Mouse (Mus musculus) neural tube, embryonic 12.5 days (tissue): ENCODE measurements around the gene Ctla4. TPM values are rescaled to one million over a fixed set of nuclear protein-coding genes. Genes with fewer than 3 reads are reported as not detected.

Experiments used
- ATAC-seq: fragments of 200-750 bp; cut with Nextera tagmentation; 2 replicates; pipeline ENCODE4 v1.8.0; 2017; ENCODE audit warnings: low read depth, mild to moderate bottlenecking, moderate TSS enrichment, moderate library complexity; ENCODE audit not compliant: low FRiP score
- H3K27ac ChIP-seq: fragments of 300-500 bp; sonication (generic); 2 replicates; pipeline ENCODE4 v1.5.1; 2016
- H3K27me3 ChIP-seq: fragments of 300-500 bp; sonication (generic); replicated peaks from 2 replicates; pipeline ENCODE4 v1.6.1; 2016; ENCODE audit warnings: mild to moderate bottlenecking
- H3K36me3 ChIP-seq: fragments of 300-500 bp; sonication (generic); 2 replicates; pipeline ENCODE4 v1.6.1; 2016; ENCODE audit warnings: mild to moderate bottlenecking
- H3K4me1 ChIP-seq: fragments of 300-500 bp; sonication (generic); 2 replicates; pipeline ENCODE4 v1.6.1; 2016
- H3K4me2 ChIP-seq: fragments of 300-500 bp; sonication (generic); replicated peaks from 2 replicates; pipeline ENCODE4 v1.6.1; 2016; ENCODE audit warnings: mild to moderate bottlenecking
- H3K4me3 ChIP-seq: fragments of 300-500 bp; sonication (generic); 2 replicates; pipeline ENCODE4 v1.5.1; 2016
- H3K9ac ChIP-seq: fragments of 300-500 bp; sonication (generic); 2 replicates; pipeline ENCODE4 v1.6.1; 2016; ENCODE audit warnings: mild to moderate bottlenecking
- H3K9me3 ChIP-seq: fragments of 300-500 bp; sonication (generic); 2 replicates; pipeline ENCODE4 v1.6.1; 2016; ENCODE audit warnings: mild to moderate bottlenecking
- WGBS: fragments of 180-500 bp; shearing (Covaris S2); methylation state at CpG from one replicate; pipeline ENCODE4 v1.1.7; 2016; 5-methylcytosine and 5-hydroxymethylcytosine counted together
- polyA plus RNA-seq: library from polyadenylated mRNA; unstranded; fragments of >200 nt; fragmentation: Nextera tagmentation; extraction: Ambion mirVana; gene quantifications from 2 replicates; pipeline ENCODE4 v1.2.1, GENCODE M21; 2016

The Ctla4 gene
- polyA plus RNA-seq, 1 experiment from 2014 or later, result not detected

DNA sequence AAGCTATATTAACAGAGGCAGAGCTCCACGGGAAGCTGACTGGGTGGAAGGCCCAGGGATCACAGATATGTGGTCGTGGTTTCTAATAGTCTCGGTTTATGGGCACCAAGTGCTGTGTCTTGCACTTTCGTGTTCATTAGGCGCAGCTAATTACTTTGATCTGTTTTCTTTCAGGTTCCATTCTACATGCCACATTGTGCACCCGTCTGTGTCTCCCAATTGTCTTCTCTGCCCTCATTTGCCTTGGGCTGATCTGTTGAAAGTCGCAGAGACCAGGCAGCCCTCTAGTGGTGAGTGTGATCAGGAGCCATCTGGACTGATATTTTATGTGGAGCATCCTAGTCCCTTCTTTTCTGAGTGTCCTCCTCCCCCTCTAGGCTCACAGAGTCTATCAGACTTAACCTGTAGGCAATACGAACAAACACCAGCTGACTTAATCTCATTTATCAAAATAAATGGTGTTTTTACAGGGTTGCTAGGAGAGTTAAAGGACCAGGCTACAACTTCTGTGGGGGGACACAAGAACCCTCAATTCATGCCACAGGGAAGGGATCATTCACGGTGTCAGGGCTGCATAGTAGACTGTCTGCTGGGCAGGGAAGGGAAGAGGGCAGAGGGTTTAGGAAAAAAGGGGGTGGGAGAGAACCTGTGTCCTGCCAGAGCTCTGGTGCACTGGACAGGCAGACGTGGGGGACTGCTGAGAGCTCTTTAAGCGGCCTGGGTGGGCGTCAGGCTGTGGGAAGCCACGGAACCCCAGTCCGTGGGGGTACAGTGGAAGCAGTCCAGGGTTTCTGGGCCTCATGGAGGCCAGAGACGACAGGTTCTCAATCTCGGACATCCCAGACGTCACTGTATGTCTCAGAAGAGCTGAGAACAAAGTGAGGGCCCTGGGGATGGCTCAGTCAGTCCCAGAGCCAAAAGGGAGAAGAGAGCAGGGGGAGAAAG is 18.2 kb upstream of the Ctla4 start:
- no peak overlapping the region for H3K4me2 ChIP-seq
- H3K9me3 ChIP-seq, result no peaks in the 10 kb centered on the region
- H3K27me3 ChIP-seq, result no peaks in the 10 kb centered on the region
- no peak overlapping the region for H3K9ac ChIP-seq
- WGBS, result 57% methylated on average over 17 of the region's 17 CpGs
- no peak overlapping the region for H3K27ac ChIP-seq
- H3K36me3 ChIP-seq, result no peaks in the 10 kb centered on the region
- no peak overlapping the region for H3K4me3 ChIP-seq
- ATAC-seq, result peak; percentile 78
- H3K4me1 ChIP-seq, result 0 out of 2 replicates have a peak, but pooled peaks cover 2% of the 10 kb centered on the region

DNA sequence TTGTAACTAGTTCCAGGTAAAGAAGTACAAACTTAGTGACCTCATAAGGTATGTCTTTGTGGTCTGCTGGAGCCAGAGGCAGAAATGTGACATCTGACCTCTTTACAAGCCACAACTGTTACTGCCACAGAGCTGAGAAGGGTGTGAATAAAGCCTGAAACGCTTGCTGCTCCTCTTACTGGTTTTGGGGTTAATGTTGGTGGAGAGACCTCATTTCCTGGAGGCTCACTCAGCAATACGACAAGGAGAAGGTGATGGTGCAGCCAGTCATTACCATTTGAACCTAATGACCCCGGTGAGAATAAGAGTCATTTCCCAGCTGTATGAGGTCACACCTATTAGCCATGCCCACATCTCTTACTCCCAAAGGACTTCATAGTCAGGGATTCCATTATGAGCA is 11.5 kb upstream of the Ctla4 start:
- no peak for ATAC-seq
- no peaks in the 10 kb centered on the region for H3K9me3 ChIP-seq

DNA sequence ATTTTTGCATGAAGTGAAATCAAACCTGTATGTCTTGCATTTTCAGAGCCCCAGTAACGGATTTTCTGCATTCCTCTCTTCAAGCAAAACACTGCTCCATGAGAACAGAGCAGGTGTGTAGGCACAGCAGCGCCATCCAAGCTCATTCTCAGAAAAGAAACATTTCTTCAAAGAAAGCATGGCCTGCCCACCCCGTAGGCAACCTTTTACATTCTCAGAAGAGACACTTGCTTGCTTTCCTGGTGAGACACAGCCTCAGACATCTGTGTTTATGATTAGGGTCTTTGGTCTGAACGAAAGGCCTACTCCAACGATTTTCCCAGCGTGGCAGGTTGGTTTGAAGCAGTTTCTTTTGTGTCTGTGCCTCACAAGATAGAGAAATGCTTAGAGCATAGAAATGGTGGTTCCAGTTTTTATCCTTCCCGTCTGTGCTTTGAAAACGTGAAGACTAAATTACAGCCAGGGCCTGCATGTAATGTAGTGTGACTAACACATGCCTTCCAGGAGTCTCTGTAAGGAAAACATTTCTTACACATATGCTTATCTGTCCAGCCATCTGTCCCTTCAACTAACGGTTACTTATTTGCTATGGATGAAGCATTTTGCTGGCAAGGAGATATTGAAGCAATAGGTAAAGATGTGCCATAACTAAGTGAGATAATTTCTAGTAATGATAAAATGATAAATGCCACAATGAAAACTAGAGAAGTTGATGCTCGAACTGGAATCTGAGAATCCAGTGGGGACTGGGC is 6.5 kb upstream of the Ctla4 start:
- Histone ChIP-seq H3K9ac (no peak overlapping the region), H3K9me3 (no peaks in the 10 kb centered on the region), H3K4me3 (no peak overlapping the region), H3K4me1 (no peaks in the 10 kb centered on the region), H3K27me3 (no peaks in the 10 kb centered on the region), H3K4me2 (no peak overlapping the region), H3K27ac (no peak overlapping the region), H3K36me3 (no peaks in the 10 kb centered on the region)
- WGBS, result 51% methylated on average over 10 of the region's 10 CpGs
- no peak for ATAC-seq

More for the DNA sequence above, 11.5 kb upstream of the Ctla4 start:
- WGBS, result 46% methylated on average over 3 of the region's 3 CpGs
- H3K27ac ChIP-seq, result no peak overlapping the region
- no peaks in the 10 kb centered on the region for H3K27me3 ChIP-seq
- H3K9ac ChIP-seq, result no peak overlapping the region
- H3K4me3 ChIP-seq, result no peak overlapping the region
- H3K36me3 ChIP-seq, result no peaks in the 10 kb centered on the region
- H3K4me1 ChIP-seq, result no peaks in the 10 kb centered on the region
- no peak overlapping the region for H3K4me2 ChIP-seq

DNA sequence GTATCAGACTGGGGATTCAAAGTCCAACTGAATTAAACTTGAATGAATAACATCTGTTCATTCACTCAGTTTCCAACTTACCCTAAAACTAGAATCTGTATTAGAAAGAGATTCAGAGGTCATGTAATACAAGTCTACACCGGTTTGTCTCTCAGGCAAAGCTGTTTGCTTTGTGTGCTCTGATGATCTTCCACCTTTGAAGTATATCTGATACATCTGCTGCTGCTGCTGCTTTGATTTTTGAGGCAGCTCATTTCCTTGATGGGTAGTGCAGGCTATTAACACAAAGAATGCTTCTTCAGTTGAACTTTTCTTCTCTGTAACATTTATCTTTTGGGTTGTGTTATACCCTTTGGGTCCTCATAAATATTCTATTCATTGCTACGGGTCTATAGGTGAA is 4.0 kb upstream of the Ctla4 start:
- Histone ChIP-seq H3K27me3 (no peaks in the 10 kb centered on the region), H3K4me3 (no peak overlapping the region), H3K4me2 (no peak overlapping the region), H3K9me3 (no peaks in the 10 kb centered on the region), H3K4me1 (no peaks in the 10 kb centered on the region), H3K9ac (no peak overlapping the region), H3K36me3 (no peaks in the 10 kb centered on the region), H3K27ac (no peak overlapping the region)
- 71% methylated on average over 2 of the region's 2 CpGs for WGBS
- no peak for ATAC-seq

DNA sequence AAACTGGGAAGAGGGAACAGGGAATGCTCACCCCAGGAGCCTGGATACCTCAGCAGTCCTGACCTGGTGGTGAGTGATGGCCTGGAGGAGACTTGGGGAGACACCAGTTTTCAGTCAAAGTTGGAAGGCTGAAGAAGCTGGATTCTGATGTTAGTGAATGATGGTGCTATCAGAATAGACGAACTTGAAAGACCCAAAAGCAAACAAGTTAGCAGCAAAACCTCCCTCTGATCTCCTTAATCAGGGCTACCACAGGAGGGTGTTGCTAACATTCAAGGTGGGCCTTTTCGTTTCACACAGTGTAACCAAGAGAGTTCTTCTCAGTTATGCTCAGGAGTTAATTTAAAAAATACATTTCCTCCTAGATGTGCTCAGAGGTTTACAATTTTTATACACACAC is 3.5 kb upstream of the Ctla4 start:
- no peak overlapping the region for H3K4me2 ChIP-seq
- 85% methylated on average over 2 of the region's 2 CpGs for WGBS
- no peak overlapping the region for H3K4me3 ChIP-seq

DNA sequence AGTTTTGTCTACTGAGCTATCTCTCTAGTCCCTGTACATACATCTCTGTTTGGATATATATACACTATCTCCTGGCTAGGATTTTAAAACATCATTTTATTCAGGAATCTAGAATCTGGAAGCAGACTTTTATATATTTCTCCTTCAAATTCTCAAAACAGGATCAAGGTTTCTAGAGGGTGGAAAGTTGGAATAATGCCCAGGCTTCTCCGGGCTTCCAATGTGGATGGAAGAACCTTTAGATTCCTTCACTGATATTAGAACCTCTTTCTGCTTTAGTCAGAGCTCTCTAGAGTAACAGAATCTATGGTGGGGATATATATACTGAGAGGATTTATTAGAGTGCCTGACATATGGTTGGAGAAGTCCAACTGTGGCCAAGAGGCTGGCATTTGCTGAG is 2.2 kb upstream of the Ctla4 start:
- H3K27ac ChIP-seq, result no peak overlapping the region
- 93% methylated on average over 1 of the region's 1 CpGs for WGBS
- H3K4me2 ChIP-seq, result no peak overlapping the region
- H3K27me3 ChIP-seq, result no peaks in the 10 kb centered on the region
- H3K4me1 ChIP-seq, result no peaks in the 10 kb centered on the region
- ATAC-seq, result no peak
- no peak overlapping the region for H3K9ac ChIP-seq
- no peak overlapping the region for H3K4me3 ChIP-seq
- no peaks in the 10 kb centered on the region for H3K36me3 ChIP-seq
- H3K9me3 ChIP-seq, result no peaks in the 10 kb centered on the region

More for the DNA sequence above, 3.5 kb upstream of the Ctla4 start:
- H3K36me3 ChIP-seq, result no peaks in the 10 kb centered on the region
- ATAC-seq, result no peak
- H3K27ac ChIP-seq, result no peak overlapping the region
- no peaks in the 10 kb centered on the region for H3K9me3 ChIP-seq
- no peaks in the 10 kb centered on the region for H3K4me1 ChIP-seq
- H3K9ac ChIP-seq, result no peak overlapping the region
- H3K27me3 ChIP-seq, result no peaks in the 10 kb centered on the region

DNA sequence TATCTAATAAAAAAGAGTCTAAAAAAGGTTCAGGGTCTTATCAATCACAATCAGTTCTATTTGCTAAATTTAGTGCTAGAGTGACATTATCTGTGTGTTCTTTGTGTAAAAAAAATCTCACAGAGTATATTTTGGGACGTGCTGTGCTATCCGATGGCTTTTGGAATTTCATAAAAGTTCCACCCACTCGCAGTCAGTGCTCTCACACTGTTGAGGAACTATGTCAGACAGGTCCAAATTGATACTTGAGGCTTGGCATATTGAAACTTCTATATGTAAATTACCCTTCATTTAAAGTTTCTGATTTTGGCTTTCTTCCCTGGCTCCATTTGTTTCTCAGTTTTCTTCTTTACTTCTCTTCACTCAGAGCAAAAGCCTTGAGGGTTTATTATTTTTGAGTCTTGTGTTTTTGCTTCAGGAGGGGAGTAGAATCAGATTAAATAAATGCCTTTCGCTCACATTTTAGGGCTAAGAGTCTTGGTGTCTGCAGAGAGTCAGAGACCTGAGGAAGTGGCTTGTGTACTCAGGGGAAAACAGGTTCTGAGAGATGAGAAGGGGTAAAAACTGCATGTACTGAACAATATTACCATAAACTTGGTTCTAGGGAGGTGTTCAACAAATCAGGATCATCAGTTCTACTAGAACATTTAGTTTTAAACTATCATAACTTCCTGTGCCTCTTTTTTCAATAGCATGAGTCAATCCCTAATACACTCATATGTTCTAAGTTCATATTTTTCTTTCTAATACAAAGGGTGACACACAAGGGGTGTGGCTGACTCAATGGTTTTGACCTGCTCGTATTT is 11.5 kb downstream of the Ctla4 start:
- H3K9ac ChIP-seq, result no peak overlapping the region
- H3K27ac ChIP-seq, result no peak overlapping the region
- no peak overlapping the region for H3K4me3 ChIP-seq
- WGBS, result 88% methylated on average over 5 of the region's 5 CpGs
- H3K36me3 ChIP-seq, result no peaks in the 10 kb centered on the region
- no peaks in the 10 kb centered on the region for H3K4me1 ChIP-seq
- no peak overlapping the region for H3K4me2 ChIP-seq
- H3K9me3 ChIP-seq, result no peaks in the 10 kb centered on the region
- no peaks in the 10 kb centered on the region for H3K27me3 ChIP-seq
- no peak for ATAC-seq

DNA sequence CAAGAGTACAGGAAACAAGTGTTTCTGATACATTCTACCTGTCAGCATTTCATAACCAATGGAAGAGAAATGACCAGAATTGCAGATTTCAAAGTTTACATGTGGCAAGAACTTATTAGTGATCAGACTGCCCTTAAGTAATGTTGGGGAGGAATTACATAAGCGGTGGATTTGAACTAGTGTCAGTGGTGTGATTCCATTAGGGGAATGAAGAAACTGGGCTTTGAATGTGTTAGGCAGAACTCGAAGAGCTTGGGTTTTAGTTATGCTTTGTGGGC is 12.1 kb downstream of the Ctla4 start:
- no peak overlapping the region for H3K27ac ChIP-seq
- H3K9me3 ChIP-seq, result no peaks in the 10 kb centered on the region
- no peak overlapping the region for H3K4me3 ChIP-seq
- WGBS, result 83% methylated on average over 2 of the region's 2 CpGs
- no peaks in the 10 kb centered on the region for H3K27me3 ChIP-seq
- H3K4me2 ChIP-seq, result no peak overlapping the region
- H3K9ac ChIP-seq, result no peak overlapping the region
- no peaks in the 10 kb centered on the region for H3K4me1 ChIP-seq
- no peak for ATAC-seq
- no peaks in the 10 kb centered on the region for H3K36me3 ChIP-seq

DNA sequence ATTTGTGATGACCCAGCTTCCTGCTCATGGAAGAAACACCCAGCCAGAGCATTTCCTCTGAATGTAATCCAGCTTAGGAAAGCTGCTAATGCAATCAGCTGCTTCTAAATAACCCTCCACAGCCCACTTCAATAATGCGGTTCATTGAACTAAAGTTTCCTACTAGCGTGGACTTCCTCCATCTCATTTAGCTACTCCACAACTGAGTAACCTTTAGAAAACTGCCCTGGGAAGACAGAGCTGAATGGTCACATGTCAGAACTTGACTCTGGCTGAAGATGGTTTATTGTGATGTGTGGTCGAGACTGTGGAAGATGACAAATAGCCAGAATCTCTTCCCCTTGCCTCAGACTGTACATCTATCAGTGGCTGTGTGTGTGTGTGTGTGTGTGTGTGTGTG is 12.4 kb downstream of the Ctla4 start:
- H3K36me3 ChIP-seq, result no peaks in the 10 kb centered on the region
- no peak overlapping the region for H3K4me3 ChIP-seq
- ATAC-seq, result no peak
- 77% methylated on average over 3 of the region's 3 CpGs for WGBS
- no peak overlapping the region for H3K9ac ChIP-seq
- H3K27me3 ChIP-seq, result no peaks in the 10 kb centered on the region
- no peak overlapping the region for H3K27ac ChIP-seq
- no peaks in the 10 kb centered on the region for H3K9me3 ChIP-seq
- no peak overlapping the region for H3K4me2 ChIP-seq
- H3K4me1 ChIP-seq, result no peaks in the 10 kb centered on the region

DNA sequence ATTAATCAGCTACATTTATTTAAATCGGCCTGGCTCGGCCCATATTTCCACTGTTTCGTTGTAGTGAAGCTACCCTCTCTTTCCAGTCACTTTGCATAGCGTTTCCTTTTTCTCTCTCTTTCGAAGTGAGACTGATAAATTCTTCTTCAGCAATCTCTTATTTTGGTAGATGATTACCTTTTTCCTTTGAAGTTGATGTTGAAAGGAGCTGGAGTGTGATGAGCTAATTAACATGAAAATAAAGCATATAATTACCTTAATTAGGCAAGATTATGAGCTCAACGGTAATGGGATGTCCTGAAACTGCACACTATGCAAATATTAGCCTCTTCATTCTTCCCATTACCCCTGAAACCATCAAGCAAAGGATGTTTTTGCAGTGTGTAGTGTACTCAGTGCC is 15.7 kb downstream of the Ctla4 start:
- no peak for ATAC-seq
- Histone ChIP-seq H3K4me2 (no peak overlapping the region), H3K27ac (no peak overlapping the region), H3K36me3 (no peaks in the 10 kb centered on the region), H3K4me3 (no peak overlapping the region), H3K9ac (no peak overlapping the region), H3K4me1 (no peaks in the 10 kb centered on the region), H3K27me3 (no peaks in the 10 kb centered on the region), H3K9me3 (no peaks in the 10 kb centered on the region)
- WGBS, result 65% methylated on average over 6 of the region's 6 CpGs

DNA sequence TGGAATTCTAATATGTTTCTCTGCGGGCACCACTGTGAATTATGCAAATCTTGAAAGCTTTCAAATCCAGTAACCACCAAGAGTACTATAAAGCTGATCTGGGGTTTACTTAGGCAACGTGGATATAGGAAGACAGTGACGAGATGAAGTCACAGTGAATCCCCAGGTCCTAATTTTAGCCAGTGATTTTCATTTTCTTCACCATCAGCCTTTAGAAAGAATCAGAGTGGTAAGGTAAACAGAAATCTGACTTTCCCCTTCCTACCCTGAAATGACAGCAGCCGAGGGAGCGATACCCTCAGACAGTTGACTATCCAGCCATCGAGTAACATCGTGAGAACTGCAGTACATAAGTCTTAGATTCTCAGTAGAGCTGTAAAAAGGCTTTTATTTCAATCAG is 16.3 kb downstream of the Ctla4 start:
- no peaks in the 10 kb centered on the region for H3K36me3 ChIP-seq
- H3K9ac ChIP-seq, result no peak overlapping the region
- no peak overlapping the region for H3K4me3 ChIP-seq
- no peaks in the 10 kb centered on the region for H3K9me3 ChIP-seq
- ATAC-seq, result no peak
- WGBS, result 84% methylated on average over 7 of the region's 7 CpGs
- no peak overlapping the region for H3K4me2 ChIP-seq
- no peak overlapping the region for H3K27ac ChIP-seq
- H3K27me3 ChIP-seq, result no peaks in the 10 kb centered on the region
- no peaks in the 10 kb centered on the region for H3K4me1 ChIP-seq

DNA sequence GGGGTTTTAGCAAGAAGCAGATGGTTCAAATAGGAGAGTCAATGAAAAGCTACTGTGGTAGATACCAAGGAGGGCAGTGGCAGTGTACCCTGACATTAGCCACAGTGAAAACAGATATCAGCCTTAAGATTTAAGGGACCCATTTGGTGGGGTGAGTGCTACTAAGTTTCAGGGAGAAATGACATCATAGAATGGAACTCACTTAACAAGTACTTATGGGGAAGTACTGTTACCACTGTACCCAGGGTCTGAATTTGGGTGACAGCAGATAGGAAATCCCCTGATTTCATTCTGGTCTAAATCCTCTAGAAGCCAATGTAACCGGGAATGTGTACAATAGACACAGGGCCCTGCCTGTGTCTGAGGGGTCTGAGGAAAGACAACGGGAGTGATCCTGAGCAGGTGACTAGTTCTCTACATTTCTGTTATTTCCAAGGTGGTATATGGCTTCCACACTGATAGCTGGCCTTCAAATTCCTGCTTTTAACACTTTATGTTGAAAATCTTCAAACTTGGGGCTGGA is 17.7 kb downstream of the Ctla4 start:
- Histone ChIP-seq H3K27me3 (no peaks in the 10 kb centered on the region), H3K27ac (no peak overlapping the region), H3K36me3 (no peaks in the 10 kb centered on the region), H3K9ac (no peak overlapping the region), H3K4me3 (no peak overlapping the region), H3K9me3 (no peaks in the 10 kb centered on the region), H3K4me1 (no peaks in the 10 kb centered on the region), H3K4me2 (no peak overlapping the region)
- 94% methylated on average over 2 of the region's 2 CpGs for WGBS
- ATAC-seq, result no peak
